Mouse (Mus musculus) E14TG2a.4 (cell line): ENCODE data around the gene Olfr1472.
"Not testable (repeated sequence)": the region's sequence is repeated elsewhere in the genome, so short reads cannot be mapped to it uniquely, and the experiment has no call there.

ENCODE experiments used
- H3K27me3 ChIP-seq: 2 replicates; pipeline ENCODE4 v1.6.1; 2014; ENCODE audit warnings: low read length, control low read depth; ENCODE audit not compliant: insufficient read depth
- H3K36me3 ChIP-seq: 2 replicates; pipeline ENCODE4 v1.6.1; 2014; ENCODE audit warnings: low read length, control low read depth; ENCODE audit not compliant: insufficient read depth
- H3K4me1 ChIP-seq: replicated peaks from 2 replicates; pipeline ENCODE4 v1.6.1; 2014; ENCODE audit warnings: low read depth, low read length, control low read depth
- H3K4me3 ChIP-seq: replicated peaks from 2 replicates; pipeline ENCODE4 v1.5.1; 2014; ENCODE audit warnings: mild to moderate bottlenecking, low read length
- H3K9me3 ChIP-seq: 2 replicates; pipeline ENCODE4 v1.6.1; 2014; ENCODE audit warnings: low read length, control low read depth
- CTCF ChIP-seq: conservative IDR thresholded peaks from 2 replicates; pipeline ENCODE4 v1.5.1; 2014; ENCODE audit warnings: low read length
- NANOG ChIP-seq: IDR thresholded peaks from 2 replicates; pipeline ENCODE4 v1.6.1; 2014; ENCODE audit warnings: borderline replicate concordance, low read length, mixed read lengths
- POU5F1 ChIP-seq: IDR thresholded peaks from 2 replicates; pipeline ENCODE4 v1.6.1; 2014; ENCODE audit warnings: low read length, borderline replicate concordance

The Olfr1472 gene

GRCm38 (mm10) chr19:13455986-13456385 is at the start of gene Olfr1472:
Olfr1472 (minus strand) TSS chr19:13456086.
- TF ChIP-seq POU5F1: no peak
- TF ChIP-seq CTCF: no peak
- no peak for TF ChIP-seq NANOG
- Histone ChIP-seq H3K4me1 (no peaks in the 10 kb centered on the region), H3K9me3 (peaks cover 7% of the 10 kb centered on the region; the same call in 1 of the 2 replicates), H3K36me3 (no peaks in the 10 kb centered on the region), H3K27me3 (no peaks in the 10 kb centered on the region), H3K4me3 (no peak within 1 kb of the TSS)

- no peaks in the 10 kb centered on the region for H3K9me3 ChIP-seq
- TF ChIP-seq CTCF (no peak), POU5F1 (no peak), NANOG (no peak)
- H3K4me3 ChIP-seq: no peak within 1 kb of the TSS
- H3K27me3 ChIP-seq: no peaks in the 10 kb centered on the region
- no peaks in the 10 kb centered on the region for H3K4me1 ChIP-seq
- H3K36me3 ChIP-seq: no peaks in the 10 kb centered on the region
Measured at GRCm38 (mm10) chr19:13500246-13500645, 44.4 kb upstream of the Olfr1472 start, which contains the start of gene Olfr1477. Olfr1477 (plus strand) TSS chr19:13500546.

DNA sequence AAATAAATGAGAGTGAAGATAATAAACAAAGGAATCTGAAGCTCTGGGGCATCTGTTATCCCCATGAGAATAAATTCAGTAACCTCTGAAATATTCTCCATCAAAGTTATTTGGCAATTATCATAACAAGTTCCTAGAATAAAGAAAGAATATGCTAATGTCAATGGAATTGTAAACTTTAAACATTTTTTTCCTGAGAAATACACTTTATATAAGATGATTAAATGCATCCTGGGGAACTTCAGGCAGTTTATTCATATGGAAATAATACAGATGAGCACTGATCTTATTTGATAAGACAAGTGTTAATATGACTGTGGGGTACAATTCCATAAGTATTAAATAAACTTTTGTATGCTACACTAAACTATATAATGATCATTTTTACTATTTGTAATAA is 24.2 kb upstream of the Olfr1472 start, which contains the start of gene Olfr1475:
Gene Olfr1475, minus strand, starts transcription at position 101 of the 400 bp plus-strand sequence.
- Histone ChIP-seq H3K27me3 (no peaks in the 10 kb centered on the region), H3K4me3 (no peak within 1 kb of the TSS), H3K36me3 (no peaks in the 10 kb centered on the region), H3K4me1 (no peaks in the 10 kb centered on the region), H3K9me3 (no peaks in the 10 kb centered on the region)
- no peak for TF ChIP-seq POU5F1
- TF ChIP-seq NANOG: no peak
- no peak for TF ChIP-seq CTCF

DNA sequence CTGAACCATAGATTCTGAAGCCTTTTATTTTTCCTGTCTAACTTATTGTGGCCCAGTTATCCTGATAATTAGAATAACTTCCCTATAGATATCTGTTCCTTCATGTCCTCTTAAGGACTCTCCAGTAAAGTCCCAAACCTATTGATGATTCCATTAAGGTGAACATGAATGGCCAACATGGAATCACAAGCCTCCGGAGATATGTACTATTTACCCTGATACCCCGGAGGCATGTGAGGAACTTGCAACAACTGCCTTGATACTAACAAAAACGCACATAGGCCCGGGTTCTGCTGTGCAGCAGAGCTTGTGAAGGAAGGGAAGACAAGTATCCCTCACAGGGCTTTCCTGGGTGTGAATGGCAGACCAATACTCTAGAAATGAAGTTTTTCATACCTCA is 13.4 kb upstream of the Olfr1472 start, which contains the start of gene Olfr1474:
Gene Olfr1474, plus strand, starts transcription at position 301 of the 400 bp plus-strand sequence.
- not testable (repeated sequence) for H3K36me3 ChIP-seq, H3K27me3 ChIP-seq

GRCm38 (mm10) chr19:13443109-13443508 is 12.8 kb downstream of the Olfr1472 start, which contains the start of gene Olfr1471:
Olfr1471 (plus strand) TSS chr19:13443409.
- not testable (repeated sequence) for H3K4me1 ChIP-seq, H3K27me3 ChIP-seq, H3K9me3 ChIP-seq, H3K4me3 ChIP-seq, H3K36me3 ChIP-seq

More for the DNA sequence above, 13.4 kb upstream of the Olfr1472 start, which contains the start of gene Olfr1474:
- H3K4me1 ChIP-seq, H3K9me3 ChIP-seq, H3K4me3 ChIP-seq: not testable (repeated sequence)

GRCm38 (mm10) chr19:13407549-13407948 is 48.3 kb downstream of the Olfr1472 start, which contains the start of gene Olfr1469:
Olfr1469 (plus strand) TSS chr19:13407849.
- TF ChIP-seq NANOG: no peak
- Histone ChIP-seq H3K4me3 (no peak within 1 kb of the TSS), H3K4me1 (no peaks in the 10 kb centered on the region), H3K9me3 (no peaks in the 10 kb centered on the region), H3K27me3 (no peaks in the 10 kb centered on the region), H3K36me3 (no peaks in the 10 kb centered on the region)
